Mouse (Mus musculus) olfactory bulb, adult 2 months (tissue): ENCODE measurements around the gene Cltb.

Experiments used
- CTCF ChIP-seq: fragments of 200-500 bp; IDR thresholded peaks from 2 replicates; pipeline ENCODE4 v1.5.1; 2012; ENCODE audit warnings: low read depth, mild to moderate bottlenecking, low read length, moderate library complexity; ENCODE audit not compliant: insufficient read depth
- POLR2A ChIP-seq: fragments of 200-500 bp; IDR thresholded peaks from 2 replicates; pipeline ENCODE4 v1.6.1; 2012; ENCODE audit warnings: mild to moderate bottlenecking, low read depth, low read length, moderate library complexity; ENCODE audit not compliant: insufficient read depth

DNA sequence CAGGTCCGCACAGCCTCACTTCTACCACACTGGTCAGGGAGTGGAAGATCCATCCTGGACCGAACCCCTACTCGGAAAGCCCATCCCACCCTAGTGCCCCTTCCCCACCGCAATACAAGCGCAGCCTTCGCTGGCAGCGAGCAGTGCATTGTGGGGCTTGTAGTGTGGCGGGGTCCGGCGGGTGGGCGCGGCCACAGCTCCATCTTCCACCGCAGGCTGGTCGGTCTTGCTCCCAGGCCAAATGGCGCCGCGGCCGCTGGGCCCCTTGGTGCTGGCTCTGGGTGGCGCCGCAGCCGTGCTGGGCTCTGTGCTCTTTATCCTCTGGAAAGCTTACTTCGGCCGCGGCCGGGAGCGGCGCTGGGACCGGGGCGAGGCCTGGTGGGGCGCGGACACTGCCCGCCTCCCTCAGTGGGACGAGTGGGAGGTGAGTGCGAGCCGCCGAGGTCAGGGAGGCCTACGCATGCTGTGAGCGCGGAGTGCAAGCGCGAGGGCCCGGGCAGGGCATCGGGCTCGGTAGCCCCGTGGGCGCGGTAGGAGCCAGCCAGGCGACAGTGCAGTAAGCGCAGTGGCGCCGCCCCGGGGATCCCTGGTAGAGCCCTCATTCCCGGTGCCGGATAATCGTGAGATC lies 36.2 kb downstream of the Cltb start, which contains the start of gene Arl10:
- TF ChIP-seq CTCF (no peak), POLR2A (0 out of 2 replicates have a peak, but pooled peaks have one; percentile 43)
